Mouse (Mus musculus) CH12.LX (cell line): ENCODE measurements around the gene Dip2b.

Experiments used
- CHD1 ChIP-seq: IDR thresholded peaks from 2 replicates; pipeline ENCODE4 v1.6.1; 2012; ENCODE audit warnings: low read depth, low read length, improper control_type of control experiment, inconsistent platforms
- CTCF ChIP-seq, 2 experiments: IDR thresholded peaks in 1 of 2; conservative IDR thresholded peaks in 1 of 2; 2 replicates each; pipeline ENCODE4 v1.5.1; 2011 to 2012; ENCODE audit warnings: low read depth in 2 of 2, low read length in 2 of 2, improper control_type of control experiment in 1 of 2, inconsistent platforms in 1 of 2, mild to moderate bottlenecking in 1 of 2, moderate library complexity in 1 of 2
- MXI1 ChIP-seq: IDR thresholded peaks from 2 replicates; pipeline ENCODE4 v1.6.1; 2011; ENCODE audit warnings: mild to moderate bottlenecking, low read depth, low read length, improper control_type of control experiment
- POLR2A ChIP-seq: IDR thresholded peaks from 2 replicates; pipeline ENCODE4 v1.6.1; 2011; ENCODE audit warnings: low read depth, mild to moderate bottlenecking, improper control_type of control experiment, low read length
- SIN3A ChIP-seq: IDR thresholded peaks from 2 replicates; pipeline ENCODE4 v1.6.1; 2012; ENCODE audit warnings: low read length, improper control_type of control experiment, inconsistent platforms
- USF2 ChIP-seq: conservative IDR thresholded peaks from 2 replicates; pipeline ENCODE4 v1.6.1; 2011; ENCODE audit warnings: low read depth, low read length, improper control_type of control experiment
- ZC3H11A ChIP-seq: IDR thresholded peaks from 2 replicates; pipeline ENCODE4 v1.6.1; 2012; ENCODE audit warnings: low read depth, mild to moderate bottlenecking, inconsistent platforms, low read length, improper control_type of control experiment

- TF ChIP-seq CTCF (conservative IDR thresholded peaks at IDR 0.05 in 1 of 2, IDR thresholded peaks at IDR 0.05 in 1 of 2; ENCODE audit: low read depth in 2 of 2, low read length in 2 of 2) (no peak), USF2 (no peak), CHD1 (no peak), SIN3A (no peak), POLR2A (no peak), MXI1 (no peak), ZC3H11A (no peak)
These were observed 69.8 kb downstream of the Dip2b start for GRCm38 (mm10) chr15:100108071-100108782.
